Mouse (Mus musculus) hindbrain, embryonic 15.5 days (tissue): ENCODE data around the gene Olfr952. TPM values are rescaled to one million over a fixed set of nuclear protein-coding genes. Genes with fewer than 3 reads are reported as not detected.

Experiments used
- ATAC-seq: fragments of 200-750 bp; cut with Nextera tagmentation; 2 replicates; pipeline ENCODE4 v1.8.0; 2017; ENCODE audit warnings: low read depth, moderate number of reproducible peaks, moderate TSS enrichment; ENCODE audit not compliant: low FRiP score
- H3K27ac ChIP-seq: fragments of 300-500 bp; sonication (generic); replicated peaks from 2 replicates; pipeline ENCODE4 v1.5.1; 2015; ENCODE audit warnings: mild to moderate bottlenecking, inconsistent platforms
- H3K27me3 ChIP-seq: fragments of 300-500 bp; sonication (generic); 2 replicates; pipeline ENCODE4 v1.6.1; 2015; ENCODE audit warnings: control low read depth, inconsistent platforms
- H3K36me3 ChIP-seq: fragments of 300-500 bp; sonication (generic); 2 replicates; pipeline ENCODE4 v1.6.1; 2015; ENCODE audit warnings: control low read depth, inconsistent platforms
- H3K4me1 ChIP-seq: fragments of 300-500 bp; sonication (generic); replicated peaks from 2 replicates; pipeline ENCODE4 v1.6.1; 2015; ENCODE audit warnings: control low read depth, inconsistent platforms
- H3K4me2 ChIP-seq: fragments of 300-500 bp; sonication (generic); 2 replicates; pipeline ENCODE4 v1.6.1; 2015; ENCODE audit warnings: moderate library complexity, mild to moderate bottlenecking, inconsistent platforms
- H3K4me3 ChIP-seq: fragments of 300-500 bp; sonication (generic); 2 replicates; pipeline ENCODE4 v1.5.1; 2015; ENCODE audit warnings: mild to moderate bottlenecking, inconsistent platforms
- H3K9ac ChIP-seq: fragments of 300-500 bp; sonication (generic); 2 replicates; pipeline ENCODE4 v1.6.1; 2015; ENCODE audit warnings: inconsistent platforms
- H3K9me3 ChIP-seq: fragments of 300-500 bp; sonication (generic); 2 replicates; pipeline ENCODE4 v1.6.1; 2016; ENCODE audit warnings: control low read depth, inconsistent platforms
- WGBS: fragments of 180-500 bp; shearing (Covaris S2); methylation state at CpG from one replicate; pipeline ENCODE4 v1.1.7; 2015; 5-methylcytosine and 5-hydroxymethylcytosine counted together
- polyA plus RNA-seq: library from polyadenylated mRNA; unstranded; fragments of >200 nt; fragmentation: Nextera tagmentation; extraction: Ambion mirVana; gene quantifications from 2 replicates; pipeline ENCODE4 v1.2.1, GENCODE M21; 2015

The Olfr952 gene
- polyA plus RNA-seq = not detected in 2 replicates

DNA sequence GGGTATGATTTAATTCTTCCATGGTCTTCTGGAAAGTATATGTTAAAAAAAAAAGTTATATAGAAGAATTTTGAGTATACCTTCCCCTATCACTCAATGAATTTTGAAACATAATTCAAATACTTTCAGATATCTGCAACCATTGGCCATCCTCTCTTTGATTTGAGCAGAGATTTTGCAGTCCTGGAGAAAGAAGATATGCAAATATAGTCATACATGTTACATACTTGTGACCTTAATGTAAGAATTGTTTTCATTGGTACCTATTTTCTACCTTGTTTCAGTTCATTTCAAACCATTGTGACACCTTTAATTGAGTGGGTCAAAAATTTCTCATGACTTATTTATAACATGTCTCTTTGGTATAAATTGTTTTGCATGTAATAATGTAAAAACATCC lies at the start of gene Olfr952:
Gene Olfr952 (minus strand): TSS at position 101 of the 400 bp plus-strand sequence.
- Histone ChIP-seq H3K36me3 (no peaks in the 10 kb centered on the region), H3K4me2 (no peak within 1 kb of the TSS), H3K9ac (no peak within 1 kb of the TSS), H3K9me3 (no peaks in the 10 kb centered on the region), H3K27ac (no peak within 1 kb of the TSS), H3K27me3 (no peaks in the 10 kb centered on the region), H3K4me3 (no peak within 1 kb of the TSS), H3K4me1 (no peaks in the 10 kb centered on the region)
- ATAC-seq = no peak

- Histone ChIP-seq H3K36me3 (no peaks in the 10 kb centered on the region), H3K4me2 (no peak within 1 kb of the TSS), H3K9me3 (no peaks in the 10 kb centered on the region), H3K27ac (no peak within 1 kb of the TSS), H3K9ac (no peak within 1 kb of the TSS), H3K4me3 (no peak within 1 kb of the TSS), H3K4me1 (no peaks in the 10 kb centered on the region), H3K27me3 (no peaks in the 10 kb centered on the region)
- no peak for ATAC-seq
- 52% methylated on average over 1 of the region's 1 CpGs for WGBS
Observed at GRCm38 (mm10) chr9:39471844-39472243, 44.9 kb upstream of the Olfr952 start, which contains the start of gene Olfr955. TSS of gene Olfr955 (minus strand) at chr9:39471944.

DNA sequence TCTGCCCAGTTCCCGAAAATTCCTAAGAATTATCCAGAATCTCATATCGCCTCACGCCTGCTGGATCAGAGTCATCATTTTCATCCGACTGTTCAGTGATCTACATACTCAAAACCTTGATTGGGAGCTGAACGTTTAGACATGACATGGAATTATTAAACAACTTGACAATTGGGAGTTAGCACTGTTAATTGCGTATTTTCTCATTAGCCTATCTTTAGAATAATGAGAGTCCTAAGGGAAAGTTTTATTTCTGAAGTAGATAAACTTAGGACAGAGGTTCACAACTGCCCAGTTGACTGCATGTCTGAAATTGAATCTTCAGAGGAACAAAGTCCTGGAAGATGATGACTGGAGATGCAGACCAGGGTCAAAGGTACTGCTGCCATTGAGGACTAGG lies 29.5 kb upstream of the Olfr952 start, which contains the start of gene Olfr954:
Gene Olfr954 (plus strand): TSS at position 301 of the 400 bp plus-strand sequence.
- 86% methylated on average over 6 of the region's 6 CpGs for WGBS
- H3K27me3 ChIP-seq = no peaks in the 10 kb centered on the region
- no peaks in the 10 kb centered on the region for H3K36me3 ChIP-seq
- H3K4me2 ChIP-seq = no peak within 1 kb of the TSS
- H3K27ac ChIP-seq = no peak within 1 kb of the TSS
- no peaks in the 10 kb centered on the region for H3K9me3 ChIP-seq
- H3K4me3 ChIP-seq = no peak within 1 kb of the TSS
- ATAC-seq = no peak
- no peaks in the 10 kb centered on the region for H3K4me1 ChIP-seq
- no peak within 1 kb of the TSS for H3K9ac ChIP-seq

DNA sequence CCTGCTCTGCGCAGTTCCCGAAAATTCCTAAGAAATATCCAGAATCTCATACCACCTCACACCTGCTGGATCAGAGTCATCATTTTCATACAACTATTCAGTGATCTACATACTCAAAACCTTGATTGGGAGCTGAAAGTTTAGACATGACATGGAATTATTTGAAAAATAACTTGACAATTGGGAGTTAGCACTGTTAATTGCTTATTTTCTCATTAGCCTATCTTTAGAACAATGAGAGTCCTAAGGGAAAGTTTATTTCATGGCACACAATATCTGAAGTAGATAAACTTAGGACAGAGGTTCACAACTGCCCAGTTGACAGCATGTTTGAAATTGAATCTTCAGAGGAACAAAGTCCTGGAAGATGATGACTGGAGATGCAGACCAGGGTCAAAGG lies 39.8 kb downstream of the Olfr952 start, which contains the start of gene Olfr951:
Gene Olfr951 (plus strand): TSS at position 301 of the 400 bp plus-strand sequence.
- no peaks in the 10 kb centered on the region for H3K4me1 ChIP-seq
- H3K9ac ChIP-seq = no peak within 1 kb of the TSS
- H3K4me3 ChIP-seq = no peak within 1 kb of the TSS
- H3K4me2 ChIP-seq = no peak within 1 kb of the TSS
- no peaks in the 10 kb centered on the region for H3K36me3 ChIP-seq
- H3K9me3 ChIP-seq = no peaks in the 10 kb centered on the region
- 93% methylated on average over 2 of the region's 2 CpGs for WGBS
- no peak for ATAC-seq
- no peak within 1 kb of the TSS for H3K27ac ChIP-seq
- H3K27me3 ChIP-seq = no peaks in the 10 kb centered on the region

Other genes with a start within 250 kb of the Olfr952 start
- not detected in 2 replicates for gene Olfr944, start 225.2 kb downstream of the Olfr952 start, polyA plus RNA-seq
- not detected in 2 replicates for gene Olfr1537, start 177.2 kb downstream of the Olfr952 start, polyA plus RNA-seq
- gene Olfr945, start 150.3 kb downstream of the Olfr952 start, polyA plus RNA-seq = not detected in 2 replicates
- gene Olfr948, start 101.1 kb downstream of the Olfr952 start, polyA plus RNA-seq = not detected in 2 replicates
- not detected in 2 replicates for gene Olfr951, start 39.7 kb downstream of the Olfr952 start, polyA plus RNA-seq
- not detected in 2 replicates for gene Olfr954, start 29.6 kb upstream of the Olfr952 start, polyA plus RNA-seq
- not detected in 2 replicates for gene Olfr955, start 44.8 kb upstream of the Olfr952 start, polyA plus RNA-seq
- not detected in 2 replicates for gene Olfr44, start 66.8 kb upstream of the Olfr952 start, polyA plus RNA-seq
- not detected in 2 replicates for gene Olfr957, start 88.7 kb upstream of the Olfr952 start, polyA plus RNA-seq
- gene Olfr958, start 126.9 kb upstream of the Olfr952 start, polyA plus RNA-seq = not detected in 2 replicates
- not detected in 2 replicates for gene Olfr959, start 148.4 kb upstream of the Olfr952 start, polyA plus RNA-seq
- 158 and 162 TPM in 2 replicates for gene AW551984, start 177.3 kb upstream of the Olfr952 start, polyA plus RNA-seq
- not detected in 2 replicates for gene Olfr148, start 183.5 kb upstream of the Olfr952 start, polyA plus RNA-seq
- not detected in 2 replicates for gene Olfr960, start 194.2 kb upstream of the Olfr952 start, polyA plus RNA-seq
- not detected in 2 replicates for gene Olfr961, start 217.9 kb upstream of the Olfr952 start, polyA plus RNA-seq
- gene Olfr963, start 240.1 kb upstream of the Olfr952 start, polyA plus RNA-seq = not detected in 2 replicates